Comparison of ENCODE assay signal across 24 mouse cellular contexts in the genomic region with DNA sequence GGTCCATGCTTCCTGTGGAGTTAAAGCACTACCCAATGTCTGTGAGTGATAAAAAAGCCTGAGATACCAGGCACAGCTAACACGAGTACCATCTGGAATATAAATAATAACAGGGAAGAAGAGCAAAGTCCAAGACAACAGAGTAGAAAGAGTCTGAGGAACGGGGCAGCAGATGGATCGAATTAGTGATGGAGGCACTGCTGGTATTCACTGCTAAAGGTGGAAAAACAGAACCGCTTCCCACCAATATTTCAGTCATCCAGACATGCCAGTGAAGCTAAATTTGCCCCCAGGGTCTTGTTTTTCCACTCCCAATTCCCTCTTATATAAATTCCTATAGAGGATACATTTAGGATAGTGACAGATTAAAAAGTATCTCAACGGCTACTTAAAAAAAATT.
A peak's percentile ranks its signal among the peaks of the same experiment; 100 is the strongest.
DNase-seq lines count a peak whose midpoint lies in the region; ATAC-seq and TF ChIP-seq lines count a peak whose summit lies in the region.
"Had no signal": no experiment of that assay in that cellular context is flagged by ENCODE, and none has a peak within 500 bp of the region (broad histone marks: within the 10 kb centered on the region; RNA-seq: fewer than 3 reads in every experiment).

No protein-coding gene starts in this region.

- 77% methylated on average over 5 of the region's 5 CpGs for WGBS in forebrain, embryonic 15.5 days
- WGBS in forebrain, embryonic 16.5 days, result 85% methylated on average over 5 of the region's 5 CpGs
- WGBS in embryonic facial prominence, embryonic 14.5 days, result 30% methylated on average over 5 of the region's 5 CpGs
- 19% methylated on average over 5 of the region's 5 CpGs for WGBS in limb, embryonic 14.5 days
- 56% methylated on average over 5 of the region's 5 CpGs for WGBS in kidney, embryonic 15.5 days

- H3K27ac ChIP-seq in forebrain, embryonic 15.5 days (replicated peaks), result 0 out of 2 replicates have a peak overlapping the region, but pooled peaks have one; percentile 20
- no peak overlapping the region for H3K27ac ChIP-seq in forebrain, embryonic 16.5 days (ENCODE audit: low read length)
- H3K27ac ChIP-seq in embryonic facial prominence, embryonic 14.5 days (replicated peaks; ENCODE audit: low read depth, low read length), result no peak overlapping the region
- no peak overlapping the region for H3K27ac ChIP-seq in limb, embryonic 14.5 days (replicated peaks; ENCODE audit: low read depth, low read length)
- H3K27ac ChIP-seq in kidney, embryonic 15.5 days, result no peak overlapping the region
- H3K27ac ChIP-seq: heart, embryonic 13.5 days; macrophage; neural tube, embryonic 12.5 days had no signal

- no peak overlapping the region for H3K4me3 ChIP-seq in forebrain, embryonic 15.5 days
- no peak overlapping the region for H3K4me3 ChIP-seq in forebrain, embryonic 16.5 days (replicated peaks; ENCODE audit: low read length)
- H3K4me3 ChIP-seq in embryonic facial prominence, embryonic 14.5 days (ENCODE audit: low read depth, low read length), result no peak overlapping the region
- no peak overlapping the region for H3K4me3 ChIP-seq in limb, embryonic 14.5 days (replicated peaks; ENCODE audit: low read length)
- H3K4me3 ChIP-seq in kidney, embryonic 15.5 days (replicated peaks), result no peak overlapping the region
- H3K4me3 ChIP-seq: erythroblast, embryonic 14.5 days; heart, embryonic 13.5 days; neural tube, embryonic 12.5 days had no signal

- no peak overlapping the region for H3K4me2 ChIP-seq in forebrain, embryonic 15.5 days (replicated peaks)
- H3K4me2 ChIP-seq in forebrain, embryonic 16.5 days (ENCODE audit: low read length), result no peak overlapping the region
- H3K4me2 ChIP-seq in embryonic facial prominence, embryonic 14.5 days (ENCODE audit: low read depth, low read length), result no peak overlapping the region
- H3K4me2 ChIP-seq in limb, embryonic 14.5 days (replicated peaks; ENCODE audit: low read depth, low read length, severe bottlenecking), result no peak overlapping the region
- H3K4me2 ChIP-seq in kidney, embryonic 15.5 days, result no peak overlapping the region
- H3K4me2 ChIP-seq: heart, embryonic 13.5 days; liver, embryonic 11.5 days; lung, embryonic 14.5 days; midbrain, embryonic 11.5 days; neural tube, embryonic 12.5 days had no signal

- peaks cover 13% of the 10 kb centered on the region; the same call in 1 of the 2 replicates for H3K4me1 ChIP-seq in forebrain, embryonic 15.5 days
- H3K4me1 ChIP-seq in forebrain, embryonic 16.5 days (replicated peaks; ENCODE audit: control insufficient read depth, insufficient read depth, low read length), result peaks cover 11% of the 10 kb centered on the region
- peaks cover 5% of the 10 kb centered on the region; the same call in 1 of the 2 replicates for H3K4me1 ChIP-seq in embryonic facial prominence, embryonic 14.5 days (ENCODE audit: control insufficient read depth, insufficient read depth, low read length)
- 0 out of 2 replicates have a peak, but pooled peaks cover 7% of the 10 kb centered on the region for H3K4me1 ChIP-seq in limb, embryonic 14.5 days (ENCODE audit: control insufficient read depth, insufficient read depth, low read length)
- H3K4me1 ChIP-seq in kidney, embryonic 15.5 days, result no peaks in the 10 kb centered on the region
- H3K4me1 ChIP-seq: neural tube, embryonic 12.5 days had no signal

- H3K9me3 ChIP-seq in forebrain, embryonic 15.5 days, result no peaks in the 10 kb centered on the region
- H3K9me3 ChIP-seq in forebrain, embryonic 16.5 days (ENCODE audit: control insufficient read depth, low read length), result no peaks in the 10 kb centered on the region
- no peaks in the 10 kb centered on the region for H3K9me3 ChIP-seq in embryonic facial prominence, embryonic 14.5 days (ENCODE audit: control insufficient read depth, low read length)
- H3K9me3 ChIP-seq in limb, embryonic 14.5 days (ENCODE audit: control insufficient read depth, low read length), result no peaks in the 10 kb centered on the region
- no peaks in the 10 kb centered on the region for H3K9me3 ChIP-seq in kidney, embryonic 15.5 days (replicated peaks)
- H3K9me3 ChIP-seq: heart, embryonic 13.5 days; neural tube, embryonic 12.5 days had no signal

- TF ChIP-seq POLR2A in limb, embryonic 14.5 days (IDR thresholded peaks at IDR 0.05; ENCODE audit: borderline replicate concordance, extremely low read depth, insufficient read depth, insufficient read length), result no peak

- no peaks in the 10 kb centered on the region for H3K36me3 ChIP-seq in forebrain, embryonic 15.5 days
- H3K36me3 ChIP-seq in forebrain, embryonic 16.5 days (ENCODE audit: control insufficient read depth, insufficient read depth), result no peaks in the 10 kb centered on the region
- H3K36me3 ChIP-seq in embryonic facial prominence, embryonic 14.5 days (ENCODE audit: control insufficient read depth, insufficient read depth, low read length), result no peaks in the 10 kb centered on the region
- H3K36me3 ChIP-seq in limb, embryonic 14.5 days (ENCODE audit: control insufficient read depth, insufficient read depth, low read length), result no peaks in the 10 kb centered on the region
- H3K36me3 ChIP-seq in kidney, embryonic 15.5 days, result no peaks in the 10 kb centered on the region
- H3K36me3 ChIP-seq: G1E; heart, embryonic 13.5 days; neural tube, embryonic 12.5 days had no signal

- peak; percentile 66 for DNase-seq in embryo, embryonic 10.5 days (ENCODE audit: low spot score)
- DNase-seq in embryonic facial prominence, embryonic 14.5 days (ENCODE audit: low spot score), result peak; percentile 54
- peak; percentile 63 for DNase-seq in limb, embryonic 14.5 days (ENCODE audit: low spot score)
- DNase-seq in cerebellum, postnatal 14 days, result no peak
- DNase-seq in gastrocnemius, postnatal 10 days, result no peak
- DNase-seq: cerebellum, adult 18-20 months; cerebellum, postnatal 36 days; heart, postnatal 36 days; lung, embryonic 14.5 days; thymus, postnatal 4 days had no signal

- no peak for ATAC-seq in forebrain, embryonic 15.5 days (replicated peaks)
- ATAC-seq in forebrain, embryonic 16.5 days, result no peak
- no peak for ATAC-seq in embryonic facial prominence, embryonic 14.5 days (ENCODE audit: low read depth)
- ATAC-seq in limb, embryonic 14.5 days (ENCODE audit: low FRiP score, low read depth), result no peak; the same call in 1 of the 2 replicates
- ATAC-seq in kidney, embryonic 15.5 days (replicated peaks; ENCODE audit: low FRiP score), result no peak
- ATAC-seq: CD4-positive, CD25-positive, alpha-beta regulatory T cell, adult 4 months; forebrain, embryonic 14.5 days; hindbrain, embryonic 16.5 days; intestine, embryonic 16.5 days had no signal

- no peaks in the 10 kb centered on the region for H3K27me3 ChIP-seq in forebrain, embryonic 15.5 days
- H3K27me3 ChIP-seq in forebrain, embryonic 16.5 days (replicated peaks; ENCODE audit: control insufficient read depth, insufficient read depth, low read length), result no peaks in the 10 kb centered on the region
- H3K27me3 ChIP-seq in embryonic facial prominence, embryonic 14.5 days (replicated peaks; ENCODE audit: control insufficient read depth, insufficient read depth, low read length), result no peaks in the 10 kb centered on the region
- H3K27me3 ChIP-seq in limb, embryonic 14.5 days (ENCODE audit: control insufficient read depth, insufficient read depth, low read length), result 0 out of 2 replicates have a peak, but pooled peaks cover 4% of the 10 kb centered on the region
- H3K27me3 ChIP-seq in kidney, embryonic 15.5 days, result no peaks in the 10 kb centered on the region
- H3K27me3 ChIP-seq: heart, embryonic 13.5 days; neural tube, embryonic 12.5 days had no signal

- H3K9ac ChIP-seq in forebrain, embryonic 15.5 days (replicated peaks), result no peak overlapping the region
- H3K9ac ChIP-seq in forebrain, embryonic 16.5 days (replicated peaks; ENCODE audit: low read depth, low read length), result no peak overlapping the region
- H3K9ac ChIP-seq in embryonic facial prominence, embryonic 14.5 days (ENCODE audit: low read depth, low read length), result no peak overlapping the region
- H3K9ac ChIP-seq in limb, embryonic 14.5 days (ENCODE audit: low read depth, low read length, severe bottlenecking), result no peak overlapping the region
- no peak overlapping the region for H3K9ac ChIP-seq in kidney, embryonic 15.5 days
- H3K9ac ChIP-seq: heart, embryonic 13.5 days; lung, embryonic 14.5 days; neural tube, embryonic 12.5 days had no signal

Comparison
In these comparisons a context has a peak if more than half of its experiments do, and no peak if none do; other contexts are left out.
1. DNase-seq: peak in embryo, embryonic 10.5 days (single experiment), embryonic facial prominence, embryonic 14.5 days (single experiment) and limb, embryonic 14.5 days (single experiment); none in cerebellum, postnatal 14 days (0 of 2) and gastrocnemius, postnatal 10 days (single experiment).